Mouse (Mus musculus) heart, postnatal 0 days (tissue): Measurements from ENCODE around the gene Sp100.

Source experiments
- CTCF ChIP-seq: IDR thresholded peaks from 2 replicates; pipeline ENCODE4 v1.5.1; 2016; ENCODE audit warnings: antibody characterized with exemption, control low read depth, low read depth
- EP300 ChIP-seq: IDR thresholded peaks from 2 replicates; pipeline ENCODE4 v1.6.1; 2016; ENCODE audit warnings: antibody characterized with exemption, low read depth

- TF ChIP-seq CTCF (no peak), EP300 (no peak)
These were observed 52.7 kb downstream of the Sp100 start for GRCm38 (mm10) chr1:85702531-85702930.
